Mouse (Mus musculus): Measurements from ENCODE around the gene Trim59. TPM values are rescaled to one million over a fixed set of nuclear protein-coding genes. Genes with fewer than 3 reads are reported as not detected.

The Trim59 gene
- total RNA-seq, 2 experiments from 2014 or later = 15.7 to 64.4 TPM

DNA sequence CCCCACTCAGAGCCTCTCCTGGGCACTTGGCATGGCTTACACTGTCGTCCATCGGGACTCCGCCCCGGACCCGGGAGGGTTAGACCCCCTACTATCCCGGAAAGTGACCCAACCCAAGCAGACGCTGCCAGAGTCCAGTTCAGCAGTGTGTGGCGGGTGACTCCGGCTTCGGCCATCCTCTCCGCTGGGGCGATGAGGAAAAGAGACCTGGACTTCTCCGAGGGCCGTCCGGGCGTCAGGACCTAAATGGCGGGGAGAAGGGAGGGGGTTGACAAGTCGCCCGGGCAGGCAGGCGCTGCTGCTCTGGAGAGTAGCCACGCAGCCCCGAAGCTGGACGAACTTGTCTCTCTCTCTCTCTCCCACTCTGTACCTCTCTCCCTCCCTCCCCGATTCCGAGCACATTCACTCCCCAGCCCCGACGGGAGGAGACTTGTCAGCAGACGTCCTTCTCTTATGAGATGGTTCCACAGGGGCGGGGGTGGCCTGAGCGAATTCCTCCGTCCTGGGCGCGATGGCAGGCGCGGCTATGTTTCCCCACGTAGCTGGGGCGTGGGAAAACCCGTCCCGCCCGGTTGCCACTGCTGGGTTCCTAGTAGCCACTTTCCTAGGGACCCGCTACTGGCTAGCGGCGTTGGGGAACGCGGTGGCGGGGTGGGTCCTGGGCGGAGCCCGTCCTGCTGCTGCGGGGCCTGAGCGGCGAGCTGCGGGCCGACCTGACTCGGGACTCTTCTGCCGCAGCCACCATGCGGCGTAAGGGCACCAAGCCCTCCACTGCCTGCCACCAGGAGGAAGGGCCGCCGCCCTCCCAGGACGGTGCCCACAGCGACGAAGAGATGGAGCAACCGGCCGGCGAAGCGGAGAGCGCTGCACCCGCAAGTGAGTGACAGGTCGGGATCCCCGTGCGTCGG is 39.0 kb downstream of the Trim59 start:
- peak; percentile 50 for ATAC-seq (replicated peaks; ENCODE audit: poor library complexity)

GRCm38 (mm10) chr3:69004437-69005337 is 39.9 kb downstream of the Trim59 start, which contains the start of the genes Ift80 and Smc4:
Gene Ift80, minus strand, starts transcription at chr3:69004570.
Gene Smc4, plus strand, starts transcription at chr3:69004738.
- peak; percentile 85 for ATAC-seq (replicated peaks; ENCODE audit: poor library complexity)

DNA sequence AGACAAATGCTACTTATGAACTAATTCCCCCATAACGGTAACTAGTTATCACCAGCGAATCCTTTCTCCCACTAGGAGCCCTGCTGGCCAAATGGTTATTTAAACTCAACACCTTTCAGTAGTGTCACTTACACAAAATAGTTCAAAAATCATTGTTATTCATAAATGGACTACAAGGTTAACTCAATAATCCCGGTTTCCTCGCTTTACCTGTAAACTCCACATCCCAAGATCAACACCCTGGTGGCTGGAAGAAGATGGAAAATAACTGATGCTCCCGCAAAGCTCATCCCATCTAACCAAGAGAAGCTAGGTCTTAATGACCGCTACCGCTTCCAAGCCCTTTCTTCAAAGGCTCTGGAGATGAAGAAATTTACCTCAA is 40.5 kb downstream of the Trim59 start:
- ATAC-seq (replicated peaks; ENCODE audit: poor library complexity) = no peak

DNA sequence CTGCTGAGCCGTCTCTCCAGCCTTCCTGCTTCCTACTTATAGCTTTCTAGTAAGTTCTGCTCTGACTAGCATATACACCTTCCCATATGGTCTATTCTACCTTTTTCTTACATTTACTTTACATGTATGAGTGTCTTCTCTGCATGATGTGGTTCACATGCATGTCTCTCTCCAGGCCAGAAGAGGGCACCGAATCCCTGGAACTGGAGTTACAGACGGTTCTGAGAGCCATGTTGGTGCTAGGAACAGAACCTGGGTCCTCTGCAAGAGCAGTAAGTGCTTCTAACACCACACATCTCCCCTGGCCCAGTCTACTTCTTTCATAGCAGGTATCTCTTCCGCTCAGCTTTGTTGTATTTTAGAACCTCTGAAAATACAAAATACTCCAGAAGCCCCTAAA is 41.8 kb downstream of the Trim59 start:
- ATAC-seq (replicated peaks; ENCODE audit: poor library complexity) = no peak

DNA sequence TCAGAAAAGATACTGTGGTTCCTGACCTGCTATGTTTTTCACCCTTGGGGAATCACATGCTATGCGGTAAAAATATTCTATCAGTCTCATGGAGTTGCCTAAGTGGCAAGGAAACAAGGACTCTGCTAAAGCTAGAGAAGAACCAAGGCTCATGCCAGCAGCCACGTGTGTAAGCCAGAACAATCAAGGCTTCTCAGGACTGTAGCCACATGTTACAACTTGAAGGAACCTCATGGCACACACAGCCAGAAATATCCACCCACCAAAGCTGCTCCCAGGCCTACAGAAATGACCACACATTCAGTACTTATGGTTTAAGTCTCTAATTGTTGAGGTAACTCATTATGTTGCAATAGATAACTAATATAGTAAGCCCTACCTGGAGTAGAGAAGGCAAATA is 58.0 kb downstream of the Trim59 start:
- no peak for ATAC-seq (replicated peaks; ENCODE audit: poor library complexity)

Other genes with a start within 250 kb of the Trim59 start
- gene 1110032F04Rik, start 175.2 kb downstream of the Trim59 start, total RNA-seq (2015) = 0.49 TPM in 1 of 2 replicates, not detected in the other
- 0.24 TPM in 1 of 2 replicates, not detected in the other for gene 1110032F04Rik, start 175.2 kb downstream of the Trim59 start, total RNA-seq (2017)
- gene Ift80, start 40.2 kb downstream of the Trim59 start, total RNA-seq (2015) = 12.8 and 21.5 TPM in 2 replicates
- 19.1 and 25.2 TPM in 2 replicates for gene Ift80, start 40.2 kb downstream of the Trim59 start, total RNA-seq (2017)
- 350 and 351 TPM in 2 replicates for gene Smc4, start 40.0 kb downstream of the Trim59 start, total RNA-seq (2015)
- 603 and 719 TPM in 2 replicates for gene Smc4, start 40.0 kb downstream of the Trim59 start, total RNA-seq (2017)
- gene Kpna4, start 82.4 kb upstream of the Trim59 start, total RNA-seq (2015) = 74.0 and 86.1 TPM in 2 replicates
- gene Kpna4, start 82.4 kb upstream of the Trim59 start, total RNA-seq (2017) = 51.8 and 58.9 TPM in 2 replicates
- not detected in 2 replicates for gene Arl14, start 177.7 kb upstream of the Trim59 start, total RNA-seq (2015)
- gene Arl14, start 177.7 kb upstream of the Trim59 start, total RNA-seq (2017) = not detected in 2 replicates

Data from megakaryocyte progenitor cell, adult 5-6 weeks (primary cell).